Mouse (Mus musculus) embryonic facial prominence, embryonic 12.5 days (tissue): Measurements from ENCODE around the gene Acmsd. TPM values are rescaled to one million over a fixed set of nuclear protein-coding genes. Genes with fewer than 3 reads are reported as not detected.

Experiments used
- ATAC-seq: fragments of 200-750 bp; cut with Nextera tagmentation; 2 replicates; pipeline ENCODE4 v1.8.0; 2017; ENCODE audit not compliant: insufficient number of reproducible peaks, insufficient read depth, low FRiP score, low TSS enrichment
- H3K27ac ChIP-seq: fragments of 300-500 bp; sonication (generic); 2 replicates; pipeline ENCODE4 v1.5.1; 2016; ENCODE audit warnings: mild to moderate bottlenecking
- H3K27me3 ChIP-seq: fragments of 300-500 bp; sonication (generic); 2 replicates; pipeline ENCODE4 v1.6.1; 2016; ENCODE audit warnings: mild to moderate bottlenecking, moderate library complexity
- H3K36me3 ChIP-seq: fragments of 300-500 bp; sonication (generic); 2 replicates; pipeline ENCODE4 v1.6.1; 2016; ENCODE audit warnings: mild to moderate bottlenecking
- H3K4me1 ChIP-seq: fragments of 300-500 bp; sonication (generic); 2 replicates; pipeline ENCODE4 v1.6.1; 2016
- H3K4me2 ChIP-seq: fragments of 300-500 bp; sonication (generic); replicated peaks from 2 replicates; pipeline ENCODE4 v1.6.1; 2016; ENCODE audit warnings: mild to moderate bottlenecking, moderate library complexity
- H3K4me3 ChIP-seq: fragments of 300-500 bp; sonication (generic); 2 replicates; pipeline ENCODE4 v1.5.1; 2016; ENCODE audit warnings: mild to moderate bottlenecking
- H3K9ac ChIP-seq: fragments of 300-500 bp; sonication (generic); 2 replicates; pipeline ENCODE4 v1.6.1; 2016; ENCODE audit warnings: mild to moderate bottlenecking, moderate library complexity
- H3K9me3 ChIP-seq: fragments of 300-500 bp; sonication (generic); 2 replicates; pipeline ENCODE4 v1.6.1; 2016; ENCODE audit warnings: mild to moderate bottlenecking, moderate library complexity
- WGBS: fragments of 180-500 bp; shearing (Covaris S2); methylation state at CpG from one replicate; pipeline ENCODE4 v1.1.7; 2016; 5-methylcytosine and 5-hydroxymethylcytosine counted together
- polyA plus RNA-seq: library from polyadenylated mRNA; unstranded; fragments of >200 nt; fragmentation: Nextera tagmentation; extraction: Ambion mirVana; gene quantifications from 2 replicates; pipeline ENCODE4 v1.2.1, GENCODE M21; 2016

Acmsd gene
- polyA plus RNA-seq, 1 experiment from 2014 or later, result 0.13 TPM

GRCm38 (mm10) chr1:127812929-127813328, 83.7 kb downstream of the Acmsd start:
- H3K4me2 ChIP-seq, result no peak overlapping the region
- no peaks in the 10 kb centered on the region for H3K4me1 ChIP-seq
- no peak overlapping the region for H3K9ac ChIP-seq
- H3K9me3 ChIP-seq, result no peaks in the 10 kb centered on the region
- 78% methylated on average over 7 of the region's 7 CpGs for WGBS
- H3K4me3 ChIP-seq, result no peak overlapping the region
- ATAC-seq, result no peak
- no peaks in the 10 kb centered on the region for H3K36me3 ChIP-seq
- H3K27me3 ChIP-seq, result no peaks in the 10 kb centered on the region
- H3K27ac ChIP-seq, result no peak overlapping the region

DNA sequence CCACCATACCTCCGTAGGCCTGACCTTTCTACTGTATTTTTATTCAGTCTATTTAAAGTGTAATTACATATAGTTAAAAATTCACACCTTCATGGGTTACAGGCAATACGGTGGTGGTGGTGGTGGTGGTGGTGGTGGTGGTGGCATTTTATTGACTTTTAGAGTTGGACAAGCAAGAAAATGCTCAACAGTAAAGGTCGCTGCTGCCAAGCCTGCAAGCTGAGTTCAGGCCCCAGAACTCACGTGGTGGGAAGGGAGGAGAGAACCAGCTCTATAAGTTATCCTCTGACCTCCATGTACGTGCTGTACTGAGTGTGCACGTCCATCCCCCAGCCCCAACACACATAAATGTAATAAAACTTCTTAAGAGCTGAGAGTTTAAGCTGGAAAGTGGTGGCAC, 87.2 kb downstream of the Acmsd start:
- Histone ChIP-seq H3K4me2 (no peak overlapping the region), H3K36me3 (no peaks in the 10 kb centered on the region), H3K4me3 (no peak overlapping the region), H3K9ac (no peak overlapping the region), H3K27ac (no peak overlapping the region), H3K4me1 (no peaks in the 10 kb centered on the region), H3K9me3 (no peaks in the 10 kb centered on the region), H3K27me3 (no peaks in the 10 kb centered on the region)
- no peak for ATAC-seq
- WGBS, result 89% methylated on average over 6 of the region's 6 CpGs

Other genes starting within 250 kb of the Acmsd start
- 8.7 and 11.8 TPM in 2 replicates for gene Tmem163, start 49.9 kb upstream of the Acmsd start, polyA plus RNA-seq
- gene Ccnt2, start 44.8 kb downstream of the Acmsd start, polyA plus RNA-seq, result 108 and 109 TPM in 2 replicates
- 0.05 TPM in 1 of 2 replicates, not detected in the other for gene Map3k19, start 125.6 kb downstream of the Acmsd start, polyA plus RNA-seq
- 23.1 and 23.6 TPM in 2 replicates for gene Rab3gap1, start 139.4 kb downstream of the Acmsd start, polyA plus RNA-seq